Mouse (Mus musculus): ENCODE results near the gene Gm20708. TPM values are rescaled to one million over a fixed set of nuclear protein-coding genes. Genes with fewer than 3 reads are reported as not detected.
"Not testable (repeated sequence)": the region's sequence is repeated elsewhere in the genome, so short reads cannot be mapped to it uniquely, and the experiment has no call there.

Gm20708 gene
- polyA plus RNA-seq, 1 experiment from 2014 or later: 0.70 TPM

- Histone ChIP-seq H3K4me2 (replicated peaks) (no peak overlapping the region), H3K9ac (replicated peaks) (0 out of 2 replicates have a peak overlapping the region, but pooled peaks have one; percentile 16), H3K27ac (peak overlapping the region; percentile 39; the same call in 1 of the 2 replicates), H3K36me3 (no peaks in the 10 kb centered on the region), H3K4me3 (replicated peaks) (no peak overlapping the region), H3K4me1 (replicated peaks) (peaks cover 62% of the 10 kb centered on the region), H3K27me3 (no peaks in the 10 kb centered on the region), H3K9me3 (no peaks in the 10 kb centered on the region)
- no peak for ATAC-seq
- WGBS: 83% methylated on average over 18 of the region's 18 CpGs
Measured at GRCm38 (mm10) chr11:117828149-117828887, 18.9 kb downstream of the Gm20708 start.

- no peak overlapping the region for H3K4me2 ChIP-seq (replicated peaks)
- H3K4me1 ChIP-seq (replicated peaks): peaks cover 60% of the 10 kb centered on the region
- H3K27ac ChIP-seq: peak overlapping the region; percentile 39; the same call in 1 of the 2 replicates
- H3K9me3 ChIP-seq: no peaks in the 10 kb centered on the region
- no peaks in the 10 kb centered on the region for H3K36me3 ChIP-seq
- no peak for ATAC-seq
- no peaks in the 10 kb centered on the region for H3K27me3 ChIP-seq
- 50% methylated on average over 9 of the region's 9 CpGs for WGBS
- no peak overlapping the region for H3K4me3 ChIP-seq (replicated peaks)
- no peak overlapping the region for H3K9ac ChIP-seq (replicated peaks)
Measured at GRCm38 (mm10) chr11:117828888-117829604, 19.6 kb downstream of the Gm20708 start.

GRCm38 (mm10) chr11:117829671-117830215 is 20.3 kb downstream of the Gm20708 start:
- no peak overlapping the region for H3K4me2 ChIP-seq (replicated peaks)
- 93% methylated on average over 2 of the region's 2 CpGs for WGBS
- H3K4me1 ChIP-seq (replicated peaks): peaks cover 54% of the 10 kb centered on the region

GRCm38 (mm10) chr11:117830401-117830800 is 20.9 kb downstream of the Gm20708 start:
- Histone ChIP-seq H3K9ac (replicated peaks) (no peak overlapping the region), H3K36me3 (no peaks in the 10 kb centered on the region), H3K4me3 (replicated peaks) (no peak overlapping the region), H3K4me2 (replicated peaks) (no peak overlapping the region), H3K27me3 (no peaks in the 10 kb centered on the region), H3K27ac (no peak overlapping the region), H3K9me3 (no peaks in the 10 kb centered on the region), H3K4me1 (replicated peaks) (peaks cover 47% of the 10 kb centered on the region)
- 84% methylated on average over 9 of the region's 9 CpGs for WGBS
- ATAC-seq: no peak

More at GRCm38 (mm10) chr11:117829671-117830215, 20.3 kb downstream of the Gm20708 start:
- Histone ChIP-seq H3K4me3 (replicated peaks) (no peak overlapping the region), H3K27ac (no peak overlapping the region), H3K27me3 (no peaks in the 10 kb centered on the region), H3K9me3 (no peaks in the 10 kb centered on the region), H3K36me3 (no peaks in the 10 kb centered on the region), H3K9ac (replicated peaks) (no peak overlapping the region)
- no peak for ATAC-seq

GRCm38 (mm10) chr11:117832086-117832969 is 22.9 kb downstream of the Gm20708 start:
- peak overlapping the region; percentile 56 for H3K4me2 ChIP-seq (replicated peaks)
- peak; percentile 84 for ATAC-seq
- H3K4me3 ChIP-seq (replicated peaks): peak overlapping the region; percentile 36
- H3K36me3 ChIP-seq: no peaks in the 10 kb centered on the region
- H3K27me3 ChIP-seq: no peaks in the 10 kb centered on the region
- H3K9me3 ChIP-seq: no peaks in the 10 kb centered on the region
- 0 out of 2 replicates have a peak overlapping the region, but pooled peaks have one; percentile 29 for H3K9ac ChIP-seq (replicated peaks)
- WGBS: 18% methylated on average over 28 of the region's 28 CpGs
- peaks cover 32% of the 10 kb centered on the region for H3K4me1 ChIP-seq (replicated peaks)
- no peak overlapping the region; the same call in 1 of the 2 replicates for H3K27ac ChIP-seq

- not testable (repeated sequence) for H3K9me3 ChIP-seq; H3K27me3 ChIP-seq; H3K27ac ChIP-seq; H3K9ac ChIP-seq (replicated peaks); H3K36me3 ChIP-seq; ATAC-seq; H3K4me3 ChIP-seq (replicated peaks); H3K4me2 ChIP-seq (replicated peaks)
- H3K4me1 ChIP-seq (replicated peaks): peaks cover 21% of the 10 kb centered on the region
- WGBS: 89% methylated on average over 5 of the region's 6 CpGs
Measured at GRCm38 (mm10) chr11:117833509-117833908, 24.0 kb downstream of the Gm20708 start.

- Histone ChIP-seq H3K9me3 (no peaks in the 10 kb centered on the region), H3K4me3 (replicated peaks) (no peak overlapping the region), H3K4me2 (replicated peaks) (no peak overlapping the region), H3K27ac (no peak overlapping the region), H3K9ac (replicated peaks) (no peak overlapping the region), H3K36me3 (no peaks in the 10 kb centered on the region), H3K27me3 (no peaks in the 10 kb centered on the region), H3K4me1 (replicated peaks) (peaks cover 15% of the 10 kb centered on the region)
- WGBS: 94% methylated on average over 8 of the region's 8 CpGs
- no peak for ATAC-seq
Measured at GRCm38 (mm10) chr11:117834086-117834485, 24.6 kb downstream of the Gm20708 start.

GRCm38 (mm10) chr11:117836306-117836705 is 26.8 kb downstream of the Gm20708 start:
- Histone ChIP-seq H3K36me3 (no peaks in the 10 kb centered on the region), H3K9ac (replicated peaks) (no peak overlapping the region), H3K27ac (no peak overlapping the region), H3K4me1 (replicated peaks) (peaks cover 13% of the 10 kb centered on the region), H3K4me3 (replicated peaks) (0 out of 2 replicates have a peak overlapping the region, but pooled peaks have one; percentile 12), H3K27me3 (no peaks in the 10 kb centered on the region), H3K9me3 (no peaks in the 10 kb centered on the region), H3K4me2 (replicated peaks) (peak overlapping the region; percentile 38)
- no peak for ATAC-seq
- WGBS: 26% methylated on average over 13 of the region's 13 CpGs

- Histone ChIP-seq H3K4me1 (replicated peaks) (0 out of 2 replicates have a peak, but pooled peaks cover 2% of the 10 kb centered on the region), H3K4me2 (replicated peaks) (no peak overlapping the region), H3K9me3 (no peaks in the 10 kb centered on the region), H3K27me3 (no peaks in the 10 kb centered on the region), H3K36me3 (no peaks in the 10 kb centered on the region), H3K4me3 (replicated peaks) (no peak overlapping the region), H3K9ac (replicated peaks) (no peak overlapping the region), H3K27ac (no peak overlapping the region)
- no peak for ATAC-seq
- WGBS: 85% methylated on average over 2 of the region's 2 CpGs
Measured at GRCm38 (mm10) chr11:117838572-117838971, 29.1 kb downstream of the Gm20708 start.

GRCm38 (mm10) chr11:117839021-117839420 is 29.6 kb downstream of the Gm20708 start:
- ATAC-seq: no peak
- Histone ChIP-seq H3K9ac (replicated peaks) (no peak overlapping the region), H3K27ac (no peak overlapping the region), H3K4me3 (replicated peaks) (no peak overlapping the region), H3K4me2 (replicated peaks) (no peak overlapping the region), H3K27me3 (no peaks in the 10 kb centered on the region), H3K4me1 (replicated peaks) (0 out of 2 replicates have a peak, but pooled peaks cover 2% of the 10 kb centered on the region), H3K36me3 (no peaks in the 10 kb centered on the region), H3K9me3 (no peaks in the 10 kb centered on the region)
- WGBS: 88% methylated on average over 1 of the region's 1 CpGs

GRCm38 (mm10) chr11:117840910-117841309 is 31.4 kb downstream of the Gm20708 start:
- WGBS: 55% methylated on average over 1 of the region's 1 CpGs

More at GRCm38 (mm10) chr11:117840910-117841309, 31.4 kb downstream of the Gm20708 start:
- Histone ChIP-seq H3K27ac (no peak overlapping the region), H3K4me3 (replicated peaks) (no peak overlapping the region), H3K4me1 (replicated peaks) (0 out of 2 replicates have a peak, but pooled peaks cover 2% of the 10 kb centered on the region), H3K4me2 (replicated peaks) (no peak overlapping the region), H3K27me3 (no peaks in the 10 kb centered on the region), H3K9ac (replicated peaks) (no peak overlapping the region), H3K9me3 (no peaks in the 10 kb centered on the region), H3K36me3 (no peaks in the 10 kb centered on the region)
- no peak for ATAC-seq
